Mouse (Mus musculus): ENCODE data around the gene Ppp1r7. TPM values are rescaled to one million over a fixed set of nuclear protein-coding genes. Genes with fewer than 3 reads are reported as not detected.
A peak's percentile ranks its signal among the peaks of the same experiment; 100 is the strongest.

Ppp1r7 gene
- total RNA-seq, 2 experiments from 2014 or later, result 21.9 to 25.6 TPM

DNA sequence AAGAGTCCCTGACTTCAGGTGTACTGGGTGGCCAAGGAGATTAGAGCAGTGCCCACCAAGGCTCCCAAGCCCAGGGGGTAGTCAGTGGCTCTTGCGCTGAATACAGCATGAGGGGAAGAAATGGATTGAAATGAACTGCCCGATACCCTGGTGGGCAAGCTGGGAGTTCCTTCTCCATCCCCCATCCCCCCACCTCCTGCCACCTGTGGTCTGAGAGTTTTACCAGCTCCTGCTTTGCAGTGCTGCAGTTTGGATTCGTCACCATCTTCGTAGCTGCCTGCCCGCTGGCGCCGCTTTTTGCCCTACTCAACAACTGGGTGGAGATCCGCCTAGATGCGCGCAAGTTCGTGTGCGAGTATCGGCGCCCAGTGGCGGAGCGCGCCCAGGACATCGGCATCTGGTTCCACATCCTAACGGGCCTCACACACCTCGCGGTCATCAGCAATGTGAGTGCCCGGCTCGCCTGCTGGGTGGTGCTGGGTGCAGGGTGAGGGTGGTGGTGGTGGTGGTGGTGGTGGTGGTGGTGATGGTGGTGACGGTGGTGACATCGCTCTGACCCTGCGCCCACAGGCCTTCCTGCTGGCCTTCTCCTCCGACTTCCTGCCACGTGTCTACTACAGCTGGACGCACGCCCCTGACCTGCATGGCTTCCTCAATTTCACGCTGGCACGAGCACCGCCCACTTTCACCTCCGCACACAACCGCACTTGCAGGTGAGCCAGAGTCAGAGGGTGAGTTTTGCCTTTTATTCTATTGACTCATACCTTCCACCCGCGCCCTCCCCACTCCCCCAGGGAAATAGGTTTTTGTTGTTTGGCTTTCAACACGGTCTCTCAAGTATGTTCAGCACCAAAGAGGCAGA, 58.8 kb downstream of the Ppp1r7 start:
- intact Hi-C loops (cut with DNase I), result no loop called here
- peak in 1 of 2 experiments; percentile 13 for DNase-seq

DNA sequence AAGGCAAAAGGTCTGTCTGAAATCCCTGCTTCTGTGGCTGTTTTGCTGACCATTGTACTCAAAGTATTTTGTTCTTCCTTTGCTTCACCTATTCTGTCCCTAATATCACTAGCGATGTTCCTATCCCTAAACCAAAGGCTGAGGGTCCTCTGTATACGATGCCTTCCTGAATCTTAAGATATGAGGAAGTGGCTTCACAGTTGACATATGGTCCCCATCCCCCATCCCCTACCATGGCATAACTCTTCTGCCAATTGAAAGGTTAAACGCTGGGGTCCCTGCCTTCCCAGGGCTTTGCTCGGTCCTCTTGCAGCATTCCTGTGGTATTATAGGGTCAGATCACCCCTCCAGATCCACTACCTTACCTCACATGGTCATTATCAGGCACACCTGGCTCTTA, 60.7 kb downstream of the Ppp1r7 start:
- intact Hi-C loops (cut with DNase I), result no loop called here
- DNase-seq, result no peak

Small RNA genes lying within 50 kb of the gene (microRNA-seq; reads per million reads assigned to microRNA genes)
- gene Mir6345, result 0 reads per million in 2 experiments
- 0 to 0.27 reads per million in 2 experiments for gene Mir6902

Other genes starting within 250 kb of the Ppp1r7 start
- gene Kif1a, start 240.9 kb upstream of the Ppp1r7 start, total RNA-seq (2021), result 1 to 10 TPM; 1.7 to 2.6 TPM
- gene Agxt, start 207.6 kb upstream of the Ppp1r7 start, total RNA-seq (2021), result not detected
- gene 2310007B03Rik, start 181.9 kb upstream of the Ppp1r7 start, total RNA-seq (2021), result not detected
- under 1 TPM; 0.20 to 0.24 TPM for gene Crocc2, start 174.1 kb upstream of the Ppp1r7 start, total RNA-seq (2021)
- 10 to 100 TPM; 16.2 to 19.0 TPM for gene Sned1, start 107.0 kb upstream of the Ppp1r7 start, total RNA-seq (2021)
- gene Mterf4, start 36.9 kb upstream of the Ppp1r7 start, total RNA-seq (2021), result 10 to 100 TPM; 14.7 to 14.9 TPM
- gene Pask, start 628 bp downstream of the Ppp1r7 start, total RNA-seq (2021), result 1 to 10 TPM; 1.0 to 1.1 TPM
- not detected for gene Ano7, start 31.1 kb downstream of the Ppp1r7 start, total RNA-seq (2021)
- 100 to 1,000 TPM; 403 to 417 TPM for gene Hdlbp, start 136.0 kb downstream of the Ppp1r7 start, total RNA-seq (2021)
- gene Farp2, start 169.2 kb downstream of the Ppp1r7 start, total RNA-seq (2021), result 10 to 100 TPM; 17.3 to 18.9 TPM

All from heart, postnatal 14 days (tissue).